Mouse (Mus musculus) liver, adult 2 months (tissue): ENCODE data around the gene B3galt1. TPM values are rescaled to one million over a fixed set of nuclear protein-coding genes. Genes with fewer than 3 reads are reported as not detected.

ENCODE experiments used
- DNase-seq: peaks from one replicate; pipeline ENCODE4 v3.0.0-alpha.2; 2011; ENCODE audit warnings: low read depth, low spot score; ENCODE audit errors: extremely low read depth
- H3K27ac ChIP-seq: fragments of 200-500 bp; replicated peaks from 2 replicates; pipeline ENCODE4 v1.5.1; 2012; ENCODE audit warnings: low read depth, mild to moderate bottlenecking, control low read depth, inconsistent platforms, low read length; ENCODE audit not compliant: insufficient read depth
- H3K27me3 ChIP-seq: fragments of 200-500 bp; 2 replicates; pipeline ENCODE4 v1.6.1; 2012; ENCODE audit warnings: mild to moderate bottlenecking, moderate library complexity, low read length, inconsistent platforms; ENCODE audit not compliant: control insufficient read depth, insufficient read depth
- H3K36me3 ChIP-seq: fragments of 200-500 bp; 2 replicates; pipeline ENCODE4 v1.6.1; 2012; ENCODE audit warnings: low read length, inconsistent platforms; ENCODE audit not compliant: control insufficient read depth, insufficient read depth
- H3K4me1 ChIP-seq: fragments of 200-500 bp; 2 replicates; pipeline ENCODE4 v1.6.1; 2011; ENCODE audit warnings: low read length; ENCODE audit not compliant: control insufficient read depth, insufficient read depth
- H3K4me3 ChIP-seq: fragments of 200-500 bp; 2 replicates; pipeline ENCODE4 v1.5.1; 2011; ENCODE audit warnings: low read depth, mild to moderate bottlenecking, control low read depth, low read length, moderate library complexity; ENCODE audit not compliant: insufficient read depth
- H3K79me2 ChIP-seq: fragments of 200-500 bp; 2 replicates; pipeline ENCODE4 v1.6.1; 2012; ENCODE audit warnings: inconsistent platforms, mild to moderate bottlenecking, low read length, moderate library complexity; ENCODE audit not compliant: control insufficient read depth, insufficient read depth
- H3K9ac ChIP-seq: fragments of 200-500 bp; 2 replicates; pipeline ENCODE4 v1.6.1; 2012; ENCODE audit warnings: low read depth, mild to moderate bottlenecking, control low read depth, inconsistent platforms, low read length
- CTCF ChIP-seq: fragments of 200-500 bp; IDR thresholded peaks from 2 replicates; pipeline ENCODE4 v1.5.1; 2011; ENCODE audit warnings: low read depth, low read length, control low read depth
- POLR2A ChIP-seq: fragments of 200-500 bp; IDR thresholded peaks from 2 replicates; pipeline ENCODE4 v1.6.1; 2011; ENCODE audit warnings: low read length, control low read depth; ENCODE audit not compliant: insufficient read depth; ENCODE audit errors: extremely low read depth
- WGBS: fragments of 180-500 bp; shearing (Covaris S2); methylation state at CpG from one replicate; pipeline ENCODE4 v1.1.7; 2018; 5-methylcytosine and 5-hydroxymethylcytosine counted together
- polyA plus RNA-seq: library from polyadenylated mRNA; depleted of rRNA; stranded (reverse); fragments of >200 nt; gene quantifications from 2 replicates; pipeline ENCODE4 v1.2.3, GENCODE M21; 2012
- total RNA-seq: library from RNA; depleted of rRNA; stranded (reverse); fragments of >200 nt; gene quantifications from 2 replicates; pipeline ENCODE4 v1.2.3, GENCODE M21; 2014

Gene B3galt1
- total and polyA plus RNA-seq, 2 experiments = 2.6 to 22.8 TPM

DNA sequence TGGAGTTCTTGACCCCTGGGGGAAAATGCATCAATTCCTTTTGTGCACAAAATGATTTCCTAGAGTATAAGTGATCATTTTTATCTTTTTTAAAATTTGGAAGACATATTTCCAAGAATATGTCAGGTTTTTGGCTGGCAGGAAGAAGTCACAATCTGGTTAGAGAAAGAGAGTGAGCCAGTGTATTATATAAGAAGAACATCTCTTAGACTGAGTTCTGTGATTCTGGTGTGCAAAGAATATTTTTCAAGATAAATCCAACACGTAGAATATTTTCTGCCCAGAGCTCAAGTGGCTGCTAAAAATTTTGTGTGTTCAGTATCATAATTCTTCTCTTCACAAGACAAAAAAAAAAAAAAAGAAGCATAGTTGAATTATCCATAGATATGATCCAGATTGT is 92.4 kb downstream of the B3galt1 start:
- WGBS = 86% methylated on average over 1 of the region's 1 CpGs
- Histone ChIP-seq H3K36me3 (no peaks in the 10 kb centered on the region), H3K27ac (no peak overlapping the region), H3K79me2 (no peaks in the 10 kb centered on the region), H3K27me3 (no peaks in the 10 kb centered on the region), H3K4me3 (no peak overlapping the region), H3K4me1 (no peaks in the 10 kb centered on the region), H3K9ac (no peak overlapping the region)
- no peak for DNase-seq
- TF ChIP-seq POLR2A (no peak), CTCF (no peak)

DNA sequence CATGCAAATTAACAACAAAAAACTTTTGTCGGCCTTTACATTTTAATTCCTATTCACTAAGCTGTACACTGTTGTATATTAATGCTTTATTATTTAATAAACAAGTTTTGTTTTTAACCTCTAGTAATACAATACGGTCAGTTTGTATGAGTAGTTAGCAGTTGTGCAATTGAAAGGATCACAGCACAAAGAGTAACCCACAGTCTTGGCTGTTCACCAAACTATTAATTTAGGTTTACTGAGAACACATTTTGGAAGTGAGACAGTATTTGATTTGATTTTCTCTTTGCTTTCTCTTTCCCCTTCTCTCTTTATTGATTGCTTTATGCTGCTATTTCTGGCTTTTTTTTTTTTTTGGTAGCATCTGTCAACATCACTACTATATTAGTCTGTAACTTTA is 106.0 kb downstream of the B3galt1 start:
- peak; percentile 89 for DNase-seq
- Histone ChIP-seq H3K79me2 (no peaks in the 10 kb centered on the region), H3K4me1 (no peaks in the 10 kb centered on the region; the same call in 1 of the 2 replicates), H3K27ac (no peak overlapping the region), H3K4me3 (no peak overlapping the region), H3K9ac (no peak overlapping the region), H3K27me3 (no peaks in the 10 kb centered on the region), H3K36me3 (no peaks in the 10 kb centered on the region)
- WGBS = 54% methylated on average over 2 of the region's 2 CpGs
- no peak for TF ChIP-seq POLR2A
- no peak for TF ChIP-seq CTCF

- Histone ChIP-seq H3K4me1 (no peaks in the 10 kb centered on the region; the same call in 1 of the 2 replicates), H3K27ac (no peak overlapping the region), H3K79me2 (no peaks in the 10 kb centered on the region), H3K9ac (no peak overlapping the region), H3K27me3 (no peaks in the 10 kb centered on the region), H3K36me3 (no peaks in the 10 kb centered on the region), H3K4me3 (no peak overlapping the region)
- no peak for TF ChIP-seq POLR2A
- no peak for TF ChIP-seq CTCF
- no peak for DNase-seq
- 73% methylated on average over 4 of the region's 4 CpGs for WGBS
Measured at GRCm38 (mm10) chr2:67677697-67678096, 112.0 kb downstream of the B3galt1 start.

DNA sequence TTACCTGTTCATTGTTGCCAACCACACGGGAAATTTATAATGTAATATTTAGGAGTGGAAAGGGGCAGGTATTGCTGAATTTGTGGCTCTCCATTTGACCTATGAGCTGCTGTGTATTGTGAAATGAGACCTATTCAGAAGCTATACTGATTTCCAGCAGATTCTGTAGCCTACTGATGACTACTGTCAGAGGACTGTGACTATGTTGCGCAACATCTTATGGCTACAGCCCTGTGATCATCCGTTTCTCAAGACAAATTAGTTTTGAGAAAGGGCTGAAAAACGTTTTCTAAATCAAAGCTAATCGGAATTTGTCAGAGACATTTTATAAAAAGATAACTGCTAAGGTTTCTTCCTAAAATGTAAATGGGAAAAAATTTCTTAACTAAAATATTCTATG is 158.6 kb downstream of the B3galt1 start:
- H3K79me2 ChIP-seq = no peaks in the 10 kb centered on the region
- DNase-seq = peak; percentile 62
- peaks cover 9% of the 10 kb centered on the region; the same call in 1 of the 2 replicates for H3K4me1 ChIP-seq
- no peak for TF ChIP-seq POLR2A
- TF ChIP-seq CTCF = no peak
- no peak overlapping the region for H3K9ac ChIP-seq
- H3K27ac ChIP-seq = no peak overlapping the region
- no peaks in the 10 kb centered on the region for H3K27me3 ChIP-seq
- H3K36me3 ChIP-seq = no peaks in the 10 kb centered on the region
- H3K4me3 ChIP-seq = no peak overlapping the region
- WGBS = 60% methylated on average over 5 of the region's 5 CpGs

DNA sequence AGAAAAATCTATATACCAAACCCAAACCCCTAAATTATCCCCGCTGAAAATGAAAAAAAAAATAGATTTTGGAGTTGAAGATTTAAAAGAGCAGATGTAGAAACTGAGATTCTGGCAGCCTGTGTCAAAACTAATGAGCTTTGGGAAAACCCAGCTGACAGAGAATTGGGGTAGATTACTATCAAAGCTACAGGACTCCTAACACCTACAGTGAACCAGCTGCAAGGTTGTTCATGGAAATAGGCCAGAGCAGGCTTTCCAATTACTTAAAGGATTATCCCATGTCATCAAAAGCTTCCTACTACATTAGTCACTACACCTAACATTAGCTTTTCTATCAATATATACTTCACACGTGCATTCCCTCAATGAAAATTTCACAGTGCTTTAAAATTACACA is 165.1 kb downstream of the B3galt1 start:
- no peak for DNase-seq

DNA sequence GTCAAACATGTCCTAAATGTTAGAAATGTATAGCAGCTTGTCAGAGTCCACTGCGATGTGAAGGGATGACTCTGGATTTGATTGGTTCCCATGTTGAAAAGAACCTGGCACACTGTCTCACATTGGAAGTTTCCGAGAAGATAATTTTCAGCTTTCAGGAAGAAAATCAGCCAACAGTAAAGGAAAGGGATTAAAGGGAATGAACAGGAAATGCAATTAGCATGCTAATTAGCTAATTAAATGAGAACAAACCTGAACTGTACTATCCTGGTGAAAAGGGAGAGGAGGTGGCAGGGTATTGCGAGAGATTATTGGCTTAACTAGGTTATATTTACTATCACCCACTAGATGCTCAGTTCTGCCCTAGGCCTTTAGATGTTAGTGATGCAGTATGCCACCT is 185.9 kb downstream of the B3galt1 start:
- TF ChIP-seq CTCF (no peak), POLR2A (no peak)
- 92% methylated on average over 3 of the region's 3 CpGs for WGBS
- Histone ChIP-seq H3K36me3 (no peaks in the 10 kb centered on the region), H3K4me1 (no peaks in the 10 kb centered on the region), H3K27me3 (no peaks in the 10 kb centered on the region), H3K27ac (no peak overlapping the region), H3K79me2 (no peaks in the 10 kb centered on the region), H3K9ac (no peak overlapping the region), H3K4me3 (no peak overlapping the region)
- no peak for DNase-seq

More for the DNA sequence above, 165.1 kb downstream of the B3galt1 start:
- Histone ChIP-seq H3K27ac (no peak overlapping the region), H3K4me1 (no peaks in the 10 kb centered on the region), H3K4me3 (no peak overlapping the region), H3K9ac (no peak overlapping the region), H3K36me3 (no peaks in the 10 kb centered on the region), H3K27me3 (no peaks in the 10 kb centered on the region), H3K79me2 (no peaks in the 10 kb centered on the region)
- 86% methylated on average over 2 of the region's 2 CpGs for WGBS
- TF ChIP-seq CTCF = no peak
- no peak for TF ChIP-seq POLR2A
